Mouse (Mus musculus) embryonic facial prominence, embryonic 14.5 days (tissue): ENCODE measurements around the gene Gpx5. TPM values are rescaled to one million over a fixed set of nuclear protein-coding genes. Genes with fewer than 3 reads are reported as not detected.

Source experiments
- ATAC-seq: fragments of 200-750 bp; cut with Nextera tagmentation; 2 replicates; pipeline ENCODE4 v1.8.0; 2017; ENCODE audit warnings: low read depth, moderate number of reproducible peaks, moderate TSS enrichment
- DNase-seq: peaks from one replicate; pipeline ENCODE4 v3.0.0-alpha.2; 2015; ENCODE audit warnings: low spot score
- H3K27ac ChIP-seq: fragments of 300-500 bp; sonication (generic); replicated peaks from 2 replicates; pipeline ENCODE4 v1.5.1; 2014; ENCODE audit warnings: low read depth, mild to moderate bottlenecking, low read length, moderate library complexity
- H3K27me3 ChIP-seq: fragments of 300-500 bp; sonication (generic); replicated peaks from 2 replicates; pipeline ENCODE4 v1.6.1; 2014; ENCODE audit warnings: low read length; ENCODE audit not compliant: control insufficient read depth, insufficient read depth
- H3K36me3 ChIP-seq: fragments of 300-500 bp; sonication (generic); 2 replicates; pipeline ENCODE4 v1.6.1; 2014; ENCODE audit warnings: low read length, mixed read lengths; ENCODE audit not compliant: control insufficient read depth, insufficient read depth
- H3K4me1 ChIP-seq: fragments of 300-500 bp; sonication (generic); 2 replicates; pipeline ENCODE4 v1.6.1; 2014; ENCODE audit warnings: antibody characterized with exemption, low read length; ENCODE audit not compliant: control insufficient read depth, insufficient read depth
- H3K4me2 ChIP-seq: fragments of 300-500 bp; sonication (generic); 2 replicates; pipeline ENCODE4 v1.6.1; 2014; ENCODE audit warnings: low read depth, mild to moderate bottlenecking, low read length, moderate library complexity, mixed read lengths
- H3K4me3 ChIP-seq: fragments of 300-500 bp; sonication (generic); 2 replicates; pipeline ENCODE4 v1.5.1; 2014; ENCODE audit warnings: low read depth, mild to moderate bottlenecking, low read length
- H3K9ac ChIP-seq: fragments of 300-500 bp; sonication (generic); 2 replicates; pipeline ENCODE4 v1.6.1; 2014; ENCODE audit warnings: low read depth, mild to moderate bottlenecking, low read length, moderate library complexity, mixed read lengths
- H3K9me3 ChIP-seq: fragments of 300-500 bp; sonication (generic); 2 replicates; pipeline ENCODE4 v1.6.1; 2016; ENCODE audit warnings: low read length; ENCODE audit not compliant: control insufficient read depth
- WGBS: fragments of 180-500 bp; shearing (Covaris S2); extraction: QIAGEN DNeasy Blood & Tissue Kit; methylation state at CpG from one replicate; pipeline ENCODE4 v1.1.7; 2014; 5-methylcytosine and 5-hydroxymethylcytosine counted together
- polyA plus RNA-seq: library from polyadenylated mRNA; unstranded; fragments of >200 nt; fragmentation: Nextera tagmentation; extraction: Ambion mirVana; gene quantifications from 2 replicates; pipeline ENCODE4 v1.2.1, GENCODE M21; 2014

Gpx5 gene
- polyA plus RNA-seq, 1 experiment from 2014 or later = not detected

- peak; percentile 78; the same call in 1 of the 2 replicates for ATAC-seq
- H3K9me3 ChIP-seq = no peaks in the 10 kb centered on the region
- peak; percentile 93 for DNase-seq
- peak overlapping the region; percentile 75 for H3K4me2 ChIP-seq
- no peaks in the 10 kb centered on the region; the same call in 1 of the 2 replicates for H3K27me3 ChIP-seq
- under 1% methylated on average over 25 of the region's 25 CpGs for WGBS
- H3K4me3 ChIP-seq = peak overlapping the region; percentile 64
- peak overlapping the region; percentile 15; the same call in 1 of the 2 replicates for H3K27ac ChIP-seq
- H3K4me1 ChIP-seq = peaks cover 6% of the 10 kb centered on the region
- peak overlapping the region; percentile 66 for H3K9ac ChIP-seq
- no peaks in the 10 kb centered on the region for H3K36me3 ChIP-seq
These were observed 16.5 kb downstream of the Gpx5 start for GRCm38 (mm10) chr13:21275815-21276550.

DNA sequence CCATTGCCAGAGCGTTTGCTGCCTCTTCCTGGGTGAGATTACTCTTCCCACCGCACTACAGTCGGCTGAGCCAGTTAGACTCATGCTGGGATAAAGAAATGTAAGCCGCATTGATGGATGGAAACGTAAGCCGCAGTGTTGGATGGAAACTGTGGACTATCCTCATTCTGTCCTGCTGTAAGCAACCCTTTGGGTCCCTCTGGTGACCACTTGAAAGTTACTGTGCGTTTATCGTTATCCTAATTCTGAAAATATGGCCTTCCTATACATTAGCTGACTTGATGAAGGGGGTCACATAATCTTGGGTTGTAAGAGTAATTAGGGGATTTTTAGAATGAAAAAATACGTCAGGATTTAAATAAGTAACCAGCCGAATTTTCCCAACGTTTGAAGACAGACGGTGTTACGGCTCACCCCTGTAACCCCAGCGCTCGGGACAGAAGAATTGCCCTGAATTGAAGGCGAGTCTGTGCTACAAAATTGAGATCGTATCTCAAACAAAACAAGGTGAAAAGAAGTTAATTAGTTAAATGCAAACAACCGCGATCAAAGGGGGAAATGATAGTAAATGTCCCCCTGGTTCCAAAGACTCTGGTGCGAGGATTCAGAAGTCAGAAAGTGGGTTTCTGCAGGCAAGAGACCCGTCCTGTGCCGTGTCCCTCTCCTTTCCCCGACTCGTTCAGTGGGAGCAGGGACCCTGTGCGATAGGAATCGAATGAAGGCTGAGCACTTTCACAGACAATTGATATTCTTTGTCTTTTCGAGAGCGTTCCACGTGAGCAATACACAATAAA, 17.3 kb downstream of the Gpx5 start:
- WGBS = under 1% methylated on average over 29 of the region's 29 CpGs
- H3K27me3 ChIP-seq = no peaks in the 10 kb centered on the region; the same call in 1 of the 2 replicates
- peak overlapping the region; percentile 64 for H3K4me3 ChIP-seq
- no peaks in the 10 kb centered on the region for H3K36me3 ChIP-seq
- H3K4me2 ChIP-seq = peak overlapping the region; percentile 75
- H3K9ac ChIP-seq = peak overlapping the region; percentile 63
- H3K27ac ChIP-seq = no peak overlapping the region; the same call in 1 of the 2 replicates
- peak; percentile 86 for DNase-seq
- peaks cover 6% of the 10 kb centered on the region for H3K4me1 ChIP-seq
- ATAC-seq = peak; percentile 69
- no peaks in the 10 kb centered on the region for H3K9me3 ChIP-seq

- DNase-seq = peak; percentile 54
These were observed 24.3 kb downstream of the Gpx5 start for GRCm38 (mm10) chr13:21268262-21268661.

GRCm38 (mm10) chr13:21267541-21267940, 25.0 kb downstream of the Gpx5 start:
- DNase-seq = no peak
- Histone ChIP-seq H3K27me3 (no peaks in the 10 kb centered on the region), H3K9ac (no peak overlapping the region), H3K27ac (no peak overlapping the region), H3K36me3 (no peaks in the 10 kb centered on the region), H3K4me3 (no peak overlapping the region), H3K4me1 (no peaks in the 10 kb centered on the region), H3K9me3 (no peaks in the 10 kb centered on the region), H3K4me2 (0 out of 2 replicates have a peak overlapping the region, but pooled peaks have one; percentile 13)
- WGBS = 15% methylated on average over 4 of the region's 4 CpGs
- ATAC-seq = no peak

More at GRCm38 (mm10) chr13:21268262-21268661, 24.3 kb downstream of the Gpx5 start:
- Histone ChIP-seq H3K4me3 (no peak overlapping the region), H3K27me3 (no peaks in the 10 kb centered on the region), H3K27ac (no peak overlapping the region), H3K4me2 (0 out of 2 replicates have a peak overlapping the region, but pooled peaks have one; percentile 13), H3K9ac (no peak overlapping the region), H3K4me1 (no peaks in the 10 kb centered on the region), H3K36me3 (no peaks in the 10 kb centered on the region), H3K9me3 (no peaks in the 10 kb centered on the region)
- no peak; the same call in 1 of the 2 replicates for ATAC-seq
- 2% methylated on average over 1 of the region's 1 CpGs for WGBS

DNA sequence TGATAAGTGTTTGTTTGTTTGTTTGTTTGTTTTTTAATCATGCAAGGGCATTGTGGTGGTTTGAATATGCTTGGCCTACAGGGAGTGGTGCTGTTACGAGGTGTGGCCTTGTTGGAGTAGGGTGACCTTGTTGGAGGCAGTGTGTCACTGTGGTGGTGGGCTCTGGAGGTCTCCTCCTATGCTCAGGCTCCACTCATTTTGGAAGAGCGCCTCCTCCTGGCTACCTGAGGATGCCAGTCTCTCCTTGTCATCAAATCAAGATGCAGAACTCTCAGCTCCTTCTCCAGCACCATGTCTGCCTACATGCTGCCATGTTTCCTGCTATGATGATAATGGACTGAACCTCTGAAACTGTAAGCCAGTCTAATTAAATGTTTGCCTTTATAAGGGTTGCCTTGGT, 26.8 kb downstream of the Gpx5 start:
- ATAC-seq = no peak
- 56% methylated on average over 2 of the region's 2 CpGs for WGBS
- H3K36me3 ChIP-seq = no peaks in the 10 kb centered on the region

DNA sequence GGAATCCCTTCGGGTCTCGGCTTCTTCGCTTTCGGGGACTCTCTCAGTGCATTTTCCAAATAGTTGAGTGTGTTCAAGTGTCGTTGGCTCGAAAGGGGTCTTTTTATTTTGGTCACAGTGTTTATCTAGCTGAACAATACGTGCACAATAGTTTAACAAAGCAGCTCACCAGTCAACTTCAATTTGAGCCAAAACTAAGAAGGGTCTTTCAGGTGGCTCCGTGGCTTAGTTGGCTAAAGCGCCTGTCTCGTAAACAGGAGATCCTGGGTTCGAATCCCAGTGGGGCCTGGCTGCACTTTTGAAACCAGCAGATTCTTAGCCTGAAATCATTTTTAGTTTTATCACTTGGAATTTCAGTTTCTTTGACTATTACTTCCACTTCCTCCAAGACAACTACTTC, 28.2 kb downstream of the Gpx5 start:
- peak; percentile 65 for DNase-seq
- no peak overlapping the region for H3K27ac ChIP-seq
- peak overlapping the region; percentile 42 for H3K4me3 ChIP-seq
- ATAC-seq = no peak
- no peaks in the 10 kb centered on the region for H3K27me3 ChIP-seq
- 3% methylated on average over 11 of the region's 11 CpGs for WGBS
- H3K4me2 ChIP-seq = peak overlapping the region; percentile 51
- H3K9me3 ChIP-seq = no peaks in the 10 kb centered on the region
- no peaks in the 10 kb centered on the region for H3K36me3 ChIP-seq
- H3K4me1 ChIP-seq = 0 out of 2 replicates have a peak, but pooled peaks cover 3% of the 10 kb centered on the region
- H3K9ac ChIP-seq = 0 out of 2 replicates have a peak overlapping the region, but pooled peaks have one; percentile 39

More for the DNA sequence above, 26.8 kb downstream of the Gpx5 start:
- H3K27me3 ChIP-seq = no peaks in the 10 kb centered on the region
- H3K4me3 ChIP-seq = no peak overlapping the region
- no peaks in the 10 kb centered on the region for H3K9me3 ChIP-seq
- no peak for DNase-seq
- H3K9ac ChIP-seq = no peak overlapping the region
- H3K4me1 ChIP-seq = no peaks in the 10 kb centered on the region
- H3K4me2 ChIP-seq = no peak overlapping the region
- H3K27ac ChIP-seq = no peak overlapping the region

GRCm38 (mm10) chr13:21263910-21264309, 28.6 kb downstream of the Gpx5 start:
- DNase-seq (peak; percentile 23), ATAC-seq (no peak)
- peak overlapping the region; percentile 51 for H3K4me2 ChIP-seq
- H3K9ac ChIP-seq = 0 out of 2 replicates have a peak overlapping the region, but pooled peaks have one; percentile 39
- no peak overlapping the region for H3K27ac ChIP-seq
- H3K9me3 ChIP-seq = no peaks in the 10 kb centered on the region
- WGBS = 2% methylated on average over 11 of the region's 11 CpGs
- peaks cover 4% of the 10 kb centered on the region for H3K4me1 ChIP-seq
- peak overlapping the region; percentile 42 for H3K4me3 ChIP-seq
- no peaks in the 10 kb centered on the region for H3K36me3 ChIP-seq
- H3K27me3 ChIP-seq = no peaks in the 10 kb centered on the region

DNA sequence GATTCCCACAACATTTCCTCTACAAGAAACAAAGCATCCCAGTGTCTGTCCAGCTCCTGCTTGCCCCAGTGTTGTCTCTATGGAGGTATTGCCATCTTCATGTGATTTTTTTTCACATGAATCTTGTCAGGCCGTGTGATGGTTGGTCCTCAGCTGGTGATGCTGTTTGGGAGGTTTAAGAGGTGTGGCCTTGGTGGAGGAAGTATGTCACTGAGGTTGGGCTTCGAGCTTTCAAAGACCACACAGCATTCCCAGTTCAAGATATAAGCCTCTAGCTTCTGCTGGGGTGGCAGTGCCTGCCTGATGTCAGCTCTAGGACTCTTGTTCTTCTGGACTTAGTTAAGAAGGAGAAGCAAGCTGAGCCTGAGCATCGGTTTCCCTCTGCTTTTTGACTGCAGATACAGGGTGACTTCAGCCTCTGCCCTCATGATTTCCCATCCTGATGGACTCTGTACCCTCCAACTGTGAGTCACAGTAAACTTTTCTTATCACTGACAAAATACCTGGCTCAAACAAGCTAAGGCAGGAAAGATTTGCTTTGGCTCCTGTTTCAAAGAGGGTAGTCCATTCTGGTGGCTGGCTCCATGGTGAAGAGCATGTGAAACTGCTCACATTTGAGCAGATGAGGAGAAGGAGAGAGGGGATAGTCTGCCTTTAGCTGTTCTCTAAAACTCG, 29.6 kb downstream of the Gpx5 start:
- DNase-seq = no peak
- H3K4me2 ChIP-seq = no peak overlapping the region
- no peaks in the 10 kb centered on the region for H3K36me3 ChIP-seq
- peaks cover 7% of the 10 kb centered on the region for H3K4me1 ChIP-seq
- no peak overlapping the region for H3K4me3 ChIP-seq
- H3K9me3 ChIP-seq = no peaks in the 10 kb centered on the region
- H3K27ac ChIP-seq = no peak overlapping the region
- 62% methylated on average over 4 of the region's 4 CpGs for WGBS
- H3K9ac ChIP-seq = no peak overlapping the region
- 0 out of 2 replicates have a peak, but pooled peaks cover under 1% of the 10 kb centered on the region for H3K27me3 ChIP-seq
- ATAC-seq = no peak
